Mouse (Mus musculus): ENCODE measurements around the gene Ralb.

Gene Ralb

GRCm38 (mm10) chr1:119450651-119451345, 53.8 kb downstream of the Ralb start:
- no peak for DNase-seq (ENCODE audit: low spot score)

DNA sequence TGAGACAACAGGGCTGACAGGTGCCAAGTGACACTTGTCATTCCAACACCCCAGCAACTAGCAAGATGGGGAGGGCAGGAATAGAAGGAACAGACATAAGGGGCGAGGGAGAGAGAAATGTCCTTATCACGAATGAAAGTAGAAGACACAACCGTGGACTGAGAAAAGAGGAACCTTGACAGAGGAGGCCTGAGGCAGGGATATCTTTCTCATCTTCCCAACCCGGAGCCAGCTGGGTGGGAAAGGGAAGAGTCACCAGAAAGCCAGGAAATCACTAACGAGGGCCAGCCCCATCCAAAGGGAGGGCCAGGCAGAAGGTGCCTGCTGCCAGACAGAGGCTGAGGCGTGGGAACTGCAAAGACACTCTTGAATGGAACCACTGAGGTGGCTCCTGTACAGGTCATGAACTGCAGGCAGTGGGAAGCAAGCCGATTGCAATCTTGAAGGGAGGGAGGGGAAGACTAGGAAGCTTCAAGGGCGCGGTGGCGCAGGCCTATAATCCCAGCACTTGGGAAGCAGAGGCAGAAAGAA, 57.8 kb downstream of the Ralb start:
- DNase-seq (ENCODE audit: low spot score): no peak

DNA sequence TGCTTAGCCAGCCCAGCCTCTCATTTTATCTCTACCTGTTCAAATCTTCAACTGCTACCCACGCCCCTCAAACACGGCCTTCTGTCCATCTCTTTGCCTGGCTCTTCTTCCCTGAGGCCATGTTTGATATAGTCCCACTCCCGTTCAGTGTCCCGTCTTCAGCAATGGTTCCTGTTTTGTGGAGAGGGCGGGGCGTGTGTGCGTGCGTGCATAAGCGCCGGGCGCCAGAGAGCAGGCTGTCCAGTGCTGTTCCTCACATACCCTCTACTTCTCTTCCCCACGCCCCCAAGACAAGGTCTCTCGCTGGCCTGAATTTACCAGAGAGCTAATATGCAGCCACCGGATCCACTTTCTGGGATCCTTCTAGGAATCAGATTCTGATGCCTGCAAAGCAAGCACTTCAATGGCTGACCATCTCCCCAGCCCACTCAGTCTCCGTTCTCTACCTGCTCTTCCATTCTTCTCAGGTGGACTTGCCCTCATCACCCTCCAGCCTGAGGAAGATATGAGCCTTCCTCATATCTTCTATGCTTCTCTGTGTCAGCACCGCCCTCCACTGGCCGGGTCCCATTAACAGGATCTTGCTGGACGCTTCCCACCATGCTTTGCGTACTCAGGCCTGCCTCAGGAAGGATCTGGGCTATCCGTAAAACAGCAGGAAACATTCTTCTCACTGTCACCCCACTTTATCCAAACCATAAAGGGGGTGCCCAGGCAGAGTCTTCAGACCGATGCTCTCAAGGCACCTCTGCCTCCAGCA, 60.8 kb downstream of the Ralb start:
- DNase-seq (ENCODE audit: low spot score): no peak

GRCm38 (mm10) chr1:119442901-119443300, 61.7 kb downstream of the Ralb start:
- DNase-seq (ENCODE audit: low spot score): no peak

- no peak for DNase-seq (ENCODE audit: low spot score)
These were observed 66.4 kb downstream of the Ralb start for GRCm38 (mm10) chr1:119438105-119438637.

- DNase-seq (ENCODE audit: low spot score): no peak
These were observed 67.2 kb downstream of the Ralb start for GRCm38 (mm10) chr1:119437401-119437800.

DNA sequence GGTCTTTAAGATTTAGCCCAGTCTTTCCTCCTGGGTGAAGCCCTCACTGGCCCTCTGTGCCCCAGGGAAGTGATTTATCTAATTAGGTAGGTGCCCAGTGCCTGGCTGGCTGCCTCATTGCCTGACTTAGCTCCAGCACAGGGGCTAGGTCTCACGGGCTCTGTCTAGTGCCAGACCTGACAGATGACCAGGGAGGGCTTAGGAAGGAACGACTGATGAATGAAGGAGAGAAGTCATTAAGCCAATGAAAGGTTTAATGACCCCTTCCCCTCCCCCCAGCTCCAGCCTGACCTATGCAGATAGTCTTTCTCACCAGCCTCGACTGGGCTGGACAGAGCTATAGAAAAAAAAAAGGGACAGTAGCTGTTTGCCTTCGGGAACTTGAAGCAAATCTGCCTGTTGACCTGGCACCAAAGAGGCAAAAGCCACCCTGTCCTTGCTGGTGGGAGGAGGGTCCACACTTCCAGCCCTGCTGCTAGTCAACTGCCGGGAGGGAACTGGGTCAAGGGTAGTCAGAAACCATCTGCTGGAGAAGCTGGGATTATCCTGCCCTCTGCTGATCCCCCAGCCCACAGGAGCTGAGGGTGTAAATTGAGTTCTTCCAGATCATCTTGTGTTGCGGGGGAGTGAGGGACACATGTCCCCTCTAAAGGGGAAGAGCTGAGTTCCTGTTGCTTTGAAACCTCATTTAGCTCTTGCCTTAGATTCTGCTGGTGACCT, 80.3 kb downstream of the Ralb start:
- no peak for DNase-seq (ENCODE audit: low spot score)

DNA sequence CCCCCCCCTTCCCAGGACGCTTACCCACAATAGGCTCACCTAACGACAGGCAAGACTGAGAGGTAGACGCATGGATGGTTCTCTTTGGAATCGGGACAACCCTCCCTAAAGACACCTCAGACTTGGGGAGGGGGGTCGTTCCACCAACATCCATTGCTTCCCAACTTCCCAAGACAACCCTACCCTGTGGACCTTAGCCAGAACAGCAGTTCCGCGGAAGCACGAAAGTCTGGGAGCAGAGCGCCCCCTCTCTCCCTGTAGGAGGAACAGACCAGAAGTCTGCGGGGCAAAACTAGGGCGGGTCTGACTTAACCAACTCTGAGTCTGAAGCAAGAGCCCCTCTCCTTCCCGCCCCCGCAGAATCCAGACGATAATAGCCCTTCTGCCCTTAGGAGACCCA, 81.1 kb downstream of the Ralb start:
- DNase-seq (ENCODE audit: low spot score): peak; percentile 55

- DNase-seq (ENCODE audit: low spot score): no peak
These were observed 82.1 kb downstream of the Ralb start for GRCm38 (mm10) chr1:119422460-119423015.

DNA sequence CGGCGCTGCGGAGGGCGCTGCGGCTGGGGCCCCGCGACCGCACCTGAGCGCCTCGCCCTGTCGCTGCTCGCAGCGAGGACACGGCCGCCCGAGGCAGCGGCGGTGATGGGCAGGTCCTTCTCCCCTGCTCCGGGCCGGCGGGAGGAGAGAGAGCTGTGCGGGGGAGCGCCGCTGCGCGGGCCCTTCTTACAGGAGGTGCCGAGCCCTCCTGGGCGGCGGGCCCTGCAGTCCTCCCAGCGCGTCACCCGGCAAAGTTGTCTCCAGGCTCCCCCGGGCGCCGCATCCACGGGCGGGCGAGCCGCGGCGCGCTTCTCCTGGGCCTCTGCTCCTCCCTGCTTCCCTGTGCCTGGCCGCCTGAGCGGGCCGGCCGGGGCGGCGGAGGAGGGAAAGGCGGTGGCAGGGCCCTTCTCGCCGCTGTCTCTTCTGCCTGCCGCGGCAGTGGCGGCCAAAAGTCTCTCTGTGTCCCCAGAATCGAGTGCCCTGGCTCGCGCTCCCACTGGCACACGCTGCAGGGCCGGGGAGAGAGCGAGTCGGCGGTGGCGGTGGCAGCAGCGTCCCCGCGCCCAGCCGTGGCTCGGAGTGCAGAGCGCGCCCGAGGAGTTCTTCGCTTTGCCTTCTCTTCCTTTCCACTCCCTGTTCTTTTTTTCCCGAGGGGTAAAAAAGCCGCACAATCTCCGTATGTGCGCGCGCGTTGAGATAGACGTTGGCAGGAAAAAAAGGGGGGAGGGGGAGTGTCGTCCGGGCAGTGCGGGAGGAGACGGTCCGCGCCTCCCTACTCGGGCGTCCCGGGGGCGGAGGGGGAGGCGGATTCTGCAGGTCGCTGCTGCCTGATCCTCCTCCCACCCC, 82.8 kb downstream of the Ralb start, which contains the start of gene Inhbb:
Gene Inhbb (minus strand): TSS at position 673 of the 846 bp plus-strand sequence.
- no peak for DNase-seq (ENCODE audit: low spot score)

- DNase-seq (ENCODE audit: low spot score): no peak
These were observed 83.5 kb downstream of the Ralb start for GRCm38 (mm10) chr1:119420984-119421575.
